Comparison of ENCODE assay signal across 15 mouse cellular contexts in the genomic region with DNA sequence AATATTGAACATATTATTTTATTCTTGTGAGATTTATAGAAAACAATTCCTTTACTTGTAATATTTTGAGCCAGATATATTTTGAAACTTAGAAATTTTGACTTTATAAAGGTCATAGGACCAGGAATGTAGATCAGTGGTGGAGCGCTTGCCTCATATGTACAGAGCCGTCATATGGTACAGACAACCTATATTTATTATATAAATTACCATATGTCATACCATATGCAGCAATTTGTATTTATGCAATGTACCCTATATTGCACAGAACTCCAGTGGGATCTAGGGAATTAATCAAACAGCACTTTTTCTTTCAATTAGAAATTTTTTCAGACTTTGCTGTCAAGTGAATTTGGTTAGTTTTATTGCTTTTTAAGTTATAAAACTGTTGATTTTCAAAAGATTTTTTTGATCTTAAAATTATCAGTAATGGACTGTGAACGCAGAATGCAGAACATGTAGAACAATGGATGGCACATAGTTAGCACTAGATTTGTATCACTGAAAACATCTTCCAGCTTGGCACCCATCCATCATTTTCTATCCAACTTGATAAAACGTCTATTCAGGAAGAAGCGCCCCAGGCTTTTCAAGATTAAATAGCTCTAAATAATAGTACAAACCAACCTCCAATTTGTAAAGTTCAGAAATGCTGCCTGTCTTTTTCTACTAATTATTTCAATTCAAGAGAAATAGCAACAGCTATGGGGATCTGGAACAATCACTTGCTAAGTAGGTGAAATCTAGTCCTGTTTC.
"Had no signal": no experiment of that assay in that cellular context is flagged by ENCODE, and none has a peak within 500 bp of the region (broad histone marks: within the 10 kb centered on the region; RNA-seq: fewer than 3 reads in every experiment).

No protein-coding gene starts in this region.

- H3K4me2 ChIP-seq: limb, embryonic 12.5 days; liver, embryonic 13.5 days; lung, embryonic 15.5 days; neural tube, embryonic 12.5 days had no signal

- DNase-seq: kidney, adult 11 months; kidney, adult 9 months; kidney, postnatal 4 days; liver; liver, embryonic 13.5 days; liver, postnatal 0 days; lung, postnatal 14 days; right cerebral cortex, postnatal 14 days had no signal

- H3K27me3 ChIP-seq: limb, embryonic 12.5 days; liver, embryonic 13.5 days; lung, embryonic 15.5 days; megakaryocyte, embryonic 14.5 days; neural tube, embryonic 12.5 days had no signal

- H3K36me3 ChIP-seq: limb, embryonic 12.5 days; liver, embryonic 13.5 days; lung, embryonic 15.5 days; neural tube, embryonic 12.5 days had no signal

- H3K9me3 ChIP-seq: limb, embryonic 12.5 days; liver, embryonic 13.5 days; lung, embryonic 15.5 days; neural tube, embryonic 12.5 days had no signal

- ATAC-seq: liver, postnatal 0 days had no signal

- H3K27ac ChIP-seq: kidney, postnatal 0 days; limb, embryonic 12.5 days; liver, embryonic 13.5 days; lung, embryonic 15.5 days; macrophage; neural tube, embryonic 12.5 days had no signal

- H3K4me3 ChIP-seq: layer of hippocampus, adult 2 months; limb, embryonic 12.5 days; liver, embryonic 13.5 days; lung, embryonic 15.5 days; megakaryocyte, embryonic 14.5 days; neural tube, embryonic 12.5 days had no signal

- H3K4me1 ChIP-seq: liver, embryonic 13.5 days; megakaryocyte, embryonic 14.5 days had no signal

- H3K9ac ChIP-seq: limb, embryonic 12.5 days; liver, embryonic 13.5 days; liver, postnatal 0 days; lung, embryonic 15.5 days; neural tube, embryonic 12.5 days had no signal
